Mouse (Mus musculus) adrenal gland, adult 8-10 months (tissue): Measurements from ENCODE around the gene Ppfia4. TPM values are rescaled to one million over a fixed set of nuclear protein-coding genes. Genes with fewer than 3 reads are reported as not detected.
"Not testable (repeated sequence)": the region's sequence is repeated elsewhere in the genome, so short reads cannot be mapped to it uniquely, and the experiment has no call there.

Source experiments
- DNase-seq: peaks from one replicate; pipeline ENCODE4 v3.0.0; 2022
- total RNA-seq, 4 experiments: library from RNA; stranded (reverse); gene quantifications; 2 replicates each; pipeline ENCODE4 v1.2.4; 2022

Ppfia4 gene
- total RNA-seq, 4 experiments from 2014 or later: 1.6 to 2.6 (median 2.0) TPM

DNA sequence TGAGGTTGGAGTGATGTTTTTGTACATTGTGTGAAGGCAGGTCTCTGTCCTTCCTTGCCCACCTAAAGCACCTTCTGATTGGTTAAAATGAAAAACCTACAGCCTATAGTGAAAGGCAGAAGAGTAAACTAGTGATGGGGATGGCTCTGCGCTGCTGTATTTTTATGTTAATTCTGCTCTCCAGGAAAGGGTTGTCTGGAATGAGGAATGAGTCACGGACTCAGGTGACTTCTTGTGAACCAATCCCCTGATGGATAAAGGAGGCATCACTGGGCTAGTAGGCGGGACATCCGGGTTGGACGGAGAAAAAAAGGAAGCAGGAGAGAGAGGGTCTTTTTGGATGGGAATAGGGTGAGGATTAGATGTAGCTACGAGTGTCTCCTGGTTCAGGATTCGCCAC, 62.7 kb downstream of the Ppfia4 start:
- DNase-seq: no peak

DNA sequence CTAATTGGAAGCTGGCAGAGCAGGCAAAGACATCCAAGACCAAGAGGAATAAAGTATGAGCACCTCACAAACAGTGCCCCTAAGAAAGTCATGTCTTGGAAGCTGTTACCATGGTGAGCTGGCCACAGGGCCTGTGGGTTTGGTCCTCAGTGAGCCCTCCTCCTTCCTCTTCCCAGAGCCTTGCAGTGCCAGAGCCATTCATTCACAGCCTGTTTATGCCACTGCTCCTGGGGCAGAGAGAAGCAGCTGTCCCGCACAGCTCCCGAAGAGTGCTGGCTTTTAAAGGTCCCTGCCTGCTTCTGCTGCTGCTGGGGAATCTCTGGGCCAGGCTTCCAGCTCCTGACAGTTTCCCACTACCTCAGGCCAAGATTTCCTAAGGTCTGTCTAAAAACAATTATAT, 66.9 kb downstream of the Ppfia4 start:
- no peak for DNase-seq

DNA sequence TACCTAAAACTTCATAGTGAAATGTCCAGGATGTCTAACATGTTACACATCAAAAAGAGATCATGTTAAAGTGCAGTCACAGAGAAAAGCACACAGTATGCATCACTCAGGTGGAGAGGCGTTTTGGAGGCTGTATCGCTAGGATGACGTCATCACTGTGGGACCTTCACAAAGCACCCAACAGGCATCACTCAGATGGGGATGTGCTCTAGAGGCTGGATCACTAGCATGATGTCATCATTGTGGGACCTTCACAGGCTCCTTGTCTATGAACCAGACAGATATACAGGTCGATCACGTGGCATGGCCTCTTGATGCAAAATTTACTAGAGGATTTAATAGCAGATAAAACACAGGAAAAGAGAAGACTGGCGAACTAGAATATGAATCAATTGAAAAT, 68.4 kb downstream of the Ppfia4 start:
- DNase-seq: no peak

DNA sequence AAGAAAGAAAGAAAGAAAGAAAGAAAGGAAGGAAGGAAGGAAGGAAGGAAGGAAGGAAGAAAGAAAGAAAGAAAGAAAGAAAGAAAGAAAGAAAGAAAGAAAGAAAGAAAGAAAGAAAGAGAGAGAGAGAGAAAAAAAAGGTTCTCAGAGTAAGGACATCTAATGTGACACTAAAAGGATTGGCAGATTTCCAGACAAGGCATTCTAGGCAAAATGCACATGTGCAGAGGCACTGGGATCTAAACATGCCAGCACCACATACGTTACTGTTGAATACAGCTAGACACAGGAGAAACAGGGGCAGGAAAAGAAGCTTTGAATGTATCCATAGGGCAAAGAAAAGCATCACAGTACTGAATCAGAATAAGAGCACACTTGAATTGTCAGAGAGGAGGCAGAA, 83.0 kb downstream of the Ppfia4 start:
- DNase-seq: not testable (repeated sequence)

Other genes starting within 250 kb of the Ppfia4 start
- under 1 TPM in 1 of 4 experiments, not detected in 3; 0.28 TPM for gene Chit1, start 221.7 kb downstream of the Ppfia4 start, total RNA-seq
- gene Chil1, start 150.8 kb downstream of the Ppfia4 start, total RNA-seq: 1 to 10 TPM in 3 of 4 experiments, under 1 TPM in 1; 0.74 to 1.6 (median 1.3) TPM
- gene Mybph, start 139.5 kb downstream of the Ppfia4 start, total RNA-seq: under 1 TPM in 2 of 4 experiments, not detected in 2; 0.17 to 0.24 TPM
- 100 to 1,000 TPM; 162 to 296 (median 242) TPM for gene Adora1, start 97.5 kb downstream of the Ppfia4 start, total RNA-seq
- gene Myog, start 42.9 kb downstream of the Ppfia4 start, total RNA-seq: not detected
- gene Tmem183a, start 29.1 kb upstream of the Ppfia4 start, total RNA-seq: 10 to 100 TPM; 39.2 to 61.6 (median 49.4) TPM
- gene 4933406M09Rik, start 53.0 kb upstream of the Ppfia4 start, total RNA-seq: not detected
- 10 to 100 TPM; 34.8 to 55.8 (median 42.2) TPM for gene Cyb5r1, start 72.6 kb upstream of the Ppfia4 start, total RNA-seq
- 100 to 1,000 TPM; 123 to 151 (median 129) TPM for gene Adipor1, start 82.5 kb upstream of the Ppfia4 start, total RNA-seq
- 10 to 100 TPM; 24.2 to 32.8 (median 26.4) TPM for gene Klhl12, start 122.6 kb upstream of the Ppfia4 start, total RNA-seq
- 10 to 100 TPM; 25.4 to 34.9 (median 30.4) TPM for gene Rabif, start 161.7 kb upstream of the Ppfia4 start, total RNA-seq
- not detected for gene Mgat4e, start 216.8 kb upstream of the Ppfia4 start, total RNA-seq
- gene Kdm5b, start 227.2 kb upstream of the Ppfia4 start, total RNA-seq: 10 to 100 TPM; 45.9 to 65.0 (median 52.6) TPM